Mouse (Mus musculus): Measurements from ENCODE around the gene Csf2. TPM values are rescaled to one million over a fixed set of nuclear protein-coding genes. Genes with fewer than 3 reads are reported as not detected.
"Not testable (repeated sequence)": the region's sequence is repeated elsewhere in the genome, so short reads cannot be mapped to it uniquely, and the experiment has no call there.

The Csf2 gene
- not detected in 2 replicates for polyA plus RNA-seq (2012; ENCODE audit: insufficient read depth, insufficient read length, low replicate concordance, missing spikeins)

DNA sequence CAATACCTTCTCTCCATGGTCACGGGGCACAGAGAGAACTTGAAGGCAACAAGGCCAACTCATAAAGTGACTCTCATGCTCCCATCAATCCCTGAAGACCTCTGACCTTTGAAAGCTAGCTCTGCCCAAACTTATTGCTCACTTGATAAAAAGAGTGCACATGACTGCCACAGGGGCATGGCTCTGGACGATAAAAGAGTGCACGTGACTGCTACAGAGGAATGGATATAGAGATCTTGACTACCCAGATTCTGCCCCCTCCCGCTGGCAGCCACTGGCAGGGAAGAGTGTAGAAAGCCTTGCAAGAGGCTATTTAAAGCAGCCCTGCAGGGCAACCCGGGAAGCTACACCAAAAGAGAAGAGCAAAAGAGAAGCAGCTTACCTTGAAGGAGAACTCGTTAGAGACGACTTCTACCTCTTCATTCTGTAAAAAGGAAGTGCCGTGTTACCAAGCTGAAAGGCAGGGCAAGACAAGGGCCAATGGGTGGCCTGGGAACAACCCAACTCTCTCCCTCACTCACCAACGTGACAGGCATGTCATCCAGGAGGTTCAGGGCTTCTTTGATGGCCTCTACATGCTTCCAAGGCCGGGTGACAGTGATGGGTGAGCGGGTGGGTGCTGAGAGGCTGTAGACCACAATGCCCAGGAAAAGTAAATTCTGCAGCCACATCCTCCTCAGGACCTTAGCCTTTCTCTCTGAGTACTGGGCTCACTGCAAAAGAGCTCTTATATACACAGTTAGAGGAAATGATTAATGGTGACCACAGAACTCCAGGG lies at the start of gene Csf2:
Gene Csf2, minus strand, starts transcription at position 728 of the 778 bp plus-strand sequence.
- H3K27ac ChIP-seq (ENCODE audit: insufficient read depth, low read depth, low read length): no peak within 1 kb of the TSS
- WGBS: 69% methylated on average over 11 of the region's 11 CpGs
- no peak for TF ChIP-seq CTCF (IDR thresholded peaks at IDR 0.05; ENCODE audit: insufficient read depth, low read depth, low read length)
- TF ChIP-seq POLR2A (IDR thresholded peaks at IDR 0.05; ENCODE audit: insufficient read depth, low read depth, low read length): no peak
- H3K4me3 ChIP-seq (ENCODE audit: insufficient read depth, low read depth, low read length): no peak within 1 kb of the TSS
- H3K4me1 ChIP-seq (ENCODE audit: control insufficient read depth, insufficient read depth, low read length): 0 out of 2 replicates have a peak, but pooled peaks cover 2% of the 10 kb centered on the region

DNA sequence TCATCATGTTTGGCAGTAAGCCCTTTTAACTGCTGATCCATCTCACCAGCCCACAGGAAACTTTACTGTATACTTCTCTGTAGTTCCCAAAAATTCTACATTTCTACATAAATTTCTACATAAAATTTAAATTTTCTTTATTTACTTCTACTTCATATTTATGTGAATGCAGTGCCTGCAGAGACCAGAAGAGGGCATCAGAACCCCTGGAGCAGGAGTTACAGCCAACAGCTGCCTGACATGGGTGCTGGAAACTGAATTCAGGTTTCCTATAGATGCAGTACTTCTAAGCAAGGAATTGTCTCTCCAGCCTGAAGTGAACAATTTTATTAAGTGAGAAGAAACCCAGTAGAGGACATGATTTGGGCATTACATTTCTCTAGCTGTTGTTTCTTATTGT lies 49.3 kb upstream of the Csf2 start:
- TF ChIP-seq CTCF (IDR thresholded peaks at IDR 0.05; ENCODE audit: insufficient read depth, low read depth, low read length) (no peak), POLR2A (IDR thresholded peaks at IDR 0.05; ENCODE audit: insufficient read depth, low read depth, low read length) (no peak)
- H3K27ac ChIP-seq (ENCODE audit: insufficient read depth, low read depth, low read length): no peak overlapping the region

DNA sequence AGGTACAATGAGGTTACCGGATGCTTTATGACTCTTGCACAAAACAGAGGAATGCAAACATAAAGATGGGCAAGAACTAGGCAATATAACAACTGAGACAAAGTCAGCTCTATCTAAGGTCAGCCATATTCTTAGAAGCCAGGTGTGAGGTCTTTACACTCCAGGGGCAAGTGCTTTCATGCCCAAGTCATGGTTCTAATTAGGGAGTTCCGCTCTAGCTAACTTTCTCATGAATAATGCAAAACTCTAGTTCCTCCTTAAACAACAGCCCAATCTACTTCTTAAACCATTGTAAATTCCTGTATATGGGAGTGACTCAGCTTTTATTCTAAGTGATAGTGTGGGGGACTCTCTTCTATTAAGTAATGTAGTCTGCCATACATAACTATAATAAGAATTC lies 48.0 kb upstream of the Csf2 start:
- H3K4me3 ChIP-seq (ENCODE audit: insufficient read depth, low read depth, low read length); H3K4me1 ChIP-seq (ENCODE audit: control insufficient read depth, insufficient read depth, low read length); H3K27ac ChIP-seq (ENCODE audit: insufficient read depth, low read depth, low read length): not testable (repeated sequence)
- 90% methylated on average over 2 of the region's 2 CpGs for WGBS

More for the DNA sequence above, 49.3 kb upstream of the Csf2 start:
- H3K4me3 ChIP-seq (ENCODE audit: insufficient read depth, low read depth, low read length): no peak overlapping the region
- peaks cover 11% of the 10 kb centered on the region for H3K4me1 ChIP-seq (ENCODE audit: control insufficient read depth, insufficient read depth, low read length)

DNA sequence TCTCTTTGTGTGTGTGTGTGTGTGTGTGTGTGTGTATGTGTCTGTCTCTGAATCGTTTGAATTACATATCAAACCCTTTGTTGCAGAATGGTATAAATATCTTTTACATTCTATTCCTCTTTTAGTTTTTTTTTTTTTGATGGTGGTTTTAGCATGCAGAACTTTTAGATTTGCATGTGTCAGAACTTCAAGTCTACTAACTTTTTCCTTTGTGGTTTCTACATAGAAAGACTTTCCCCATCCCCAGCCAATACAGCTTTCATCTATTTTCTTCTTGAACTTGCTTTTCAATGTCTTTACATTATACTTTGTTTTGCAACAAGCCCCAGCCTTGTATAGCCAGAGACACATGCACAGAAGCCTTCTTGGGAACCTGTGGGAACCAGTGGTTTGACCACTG lies 47.3 kb upstream of the Csf2 start:
- Histone ChIP-seq H3K27ac (ENCODE audit: insufficient read depth, low read depth, low read length) (no peak overlapping the region), H3K4me1 (ENCODE audit: control insufficient read depth, insufficient read depth, low read length) (peaks cover 2% of the 10 kb centered on the region; the same call in 1 of the 2 replicates), H3K4me3 (ENCODE audit: insufficient read depth, low read depth, low read length) (no peak overlapping the region)
- 92% methylated on average over 1 of the region's 1 CpGs for WGBS
- TF ChIP-seq CTCF (IDR thresholded peaks at IDR 0.05; ENCODE audit: insufficient read depth, low read depth, low read length) (no peak), POLR2A (IDR thresholded peaks at IDR 0.05; ENCODE audit: insufficient read depth, low read depth, low read length) (no peak)

DNA sequence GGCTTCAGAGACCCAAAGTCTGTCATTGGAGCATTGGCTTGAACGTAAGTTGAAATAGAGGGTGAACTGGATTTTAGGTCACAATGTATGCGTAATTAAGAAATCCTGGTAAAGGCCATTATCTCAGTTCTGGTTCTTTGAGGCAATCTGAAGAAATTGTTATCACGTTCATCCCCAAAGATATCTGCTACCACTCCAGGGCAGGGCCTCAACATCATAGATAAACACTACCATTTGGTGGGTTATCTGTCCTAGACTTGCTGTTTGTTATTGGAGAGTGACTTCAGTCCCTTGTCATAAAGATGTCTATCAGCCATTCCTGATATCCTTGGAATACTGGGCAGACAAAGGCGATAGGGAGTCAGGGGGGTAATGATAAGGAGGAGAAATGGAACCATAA lies 46.5 kb upstream of the Csf2 start:
- TF ChIP-seq POLR2A (IDR thresholded peaks at IDR 0.05; ENCODE audit: insufficient read depth, low read depth, low read length): no peak
- no peak for TF ChIP-seq CTCF (IDR thresholded peaks at IDR 0.05; ENCODE audit: insufficient read depth, low read depth, low read length)
- WGBS: 91% methylated on average over 4 of the region's 4 CpGs
- Histone ChIP-seq H3K4me3 (ENCODE audit: insufficient read depth, low read depth, low read length) (no peak overlapping the region), H3K4me1 (ENCODE audit: control insufficient read depth, insufficient read depth, low read length) (no peaks in the 10 kb centered on the region), H3K27ac (ENCODE audit: insufficient read depth, low read depth, low read length) (no peak overlapping the region)

DNA sequence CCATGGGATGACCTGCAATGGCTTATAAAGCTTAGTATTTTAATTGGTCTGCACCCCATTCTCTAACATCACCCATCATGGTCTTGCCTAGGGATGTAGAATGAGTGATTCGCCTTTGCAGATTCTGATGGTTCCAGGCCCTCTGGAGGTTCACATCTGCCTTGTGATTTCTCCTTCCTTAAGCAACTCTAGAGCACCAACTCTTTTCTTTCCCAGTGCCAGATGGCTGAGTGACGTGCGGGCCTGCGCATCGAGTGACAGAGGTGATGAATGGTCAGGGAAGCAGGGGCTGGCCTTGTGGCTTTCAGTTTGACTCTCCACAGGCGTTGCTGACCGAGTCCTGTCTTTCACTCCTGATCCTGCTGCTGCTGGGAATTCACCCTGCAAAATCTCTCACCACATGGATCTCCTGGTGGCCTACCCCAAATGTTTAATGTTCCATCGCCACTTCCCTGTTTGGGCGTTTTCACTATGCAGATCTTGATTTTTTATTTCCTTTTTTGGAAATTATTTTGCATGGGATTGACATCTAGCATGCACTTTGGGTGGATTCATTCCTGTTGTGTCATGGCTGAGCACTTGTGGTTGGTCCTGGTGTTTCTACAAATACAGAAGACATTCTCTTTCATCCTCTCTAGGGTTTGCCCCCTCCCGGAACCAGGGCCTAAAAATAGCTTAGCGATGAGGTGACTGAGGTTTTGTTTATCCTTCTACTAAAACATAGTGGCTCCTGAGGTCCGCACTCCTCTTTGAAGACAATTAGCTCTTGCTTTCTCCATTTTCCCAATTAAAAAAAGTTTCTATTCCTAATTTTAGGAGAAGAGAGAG lies 44.7 kb upstream of the Csf2 start:
- 85% methylated on average over 12 of the region's 12 CpGs for WGBS
- no peak overlapping the region for H3K27ac ChIP-seq (ENCODE audit: insufficient read depth, low read depth, low read length)
- H3K4me3 ChIP-seq (ENCODE audit: insufficient read depth, low read depth, low read length): no peak overlapping the region
- TF ChIP-seq CTCF (IDR thresholded peaks at IDR 0.05; ENCODE audit: insufficient read depth, low read depth, low read length) (no peak), POLR2A (IDR thresholded peaks at IDR 0.05; ENCODE audit: insufficient read depth, low read depth, low read length) (no peak)
- no peaks in the 10 kb centered on the region for H3K4me1 ChIP-seq (ENCODE audit: control insufficient read depth, insufficient read depth, low read length)

DNA sequence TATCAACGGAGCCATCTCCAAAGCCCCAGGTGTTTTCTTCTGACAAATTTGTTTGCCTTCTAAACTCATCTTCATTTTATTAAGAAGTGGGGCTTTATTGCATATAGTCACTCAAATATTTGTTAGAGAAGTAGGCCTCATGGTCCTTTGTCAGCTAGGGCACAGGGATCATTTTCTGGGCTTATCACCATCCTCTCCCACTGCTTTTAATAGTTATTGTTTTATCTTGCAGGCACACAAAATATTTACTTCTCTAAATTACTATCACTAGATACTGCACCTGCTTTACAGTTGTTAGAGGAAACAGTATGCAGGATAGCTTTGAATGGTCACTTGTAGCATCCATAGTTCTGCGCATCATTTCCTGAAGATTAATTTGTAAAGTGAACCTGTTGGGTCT lies 42.7 kb upstream of the Csf2 start:
- no peaks in the 10 kb centered on the region for H3K4me1 ChIP-seq (ENCODE audit: control insufficient read depth, insufficient read depth, low read length)
- WGBS: 91% methylated on average over 2 of the region's 2 CpGs
- TF ChIP-seq CTCF (IDR thresholded peaks at IDR 0.05; ENCODE audit: insufficient read depth, low read depth, low read length): no peak
- no peak for TF ChIP-seq POLR2A (IDR thresholded peaks at IDR 0.05; ENCODE audit: insufficient read depth, low read depth, low read length)
- H3K4me3 ChIP-seq (ENCODE audit: insufficient read depth, low read depth, low read length): no peak overlapping the region
- no peak overlapping the region for H3K27ac ChIP-seq (ENCODE audit: insufficient read depth, low read depth, low read length)

DNA sequence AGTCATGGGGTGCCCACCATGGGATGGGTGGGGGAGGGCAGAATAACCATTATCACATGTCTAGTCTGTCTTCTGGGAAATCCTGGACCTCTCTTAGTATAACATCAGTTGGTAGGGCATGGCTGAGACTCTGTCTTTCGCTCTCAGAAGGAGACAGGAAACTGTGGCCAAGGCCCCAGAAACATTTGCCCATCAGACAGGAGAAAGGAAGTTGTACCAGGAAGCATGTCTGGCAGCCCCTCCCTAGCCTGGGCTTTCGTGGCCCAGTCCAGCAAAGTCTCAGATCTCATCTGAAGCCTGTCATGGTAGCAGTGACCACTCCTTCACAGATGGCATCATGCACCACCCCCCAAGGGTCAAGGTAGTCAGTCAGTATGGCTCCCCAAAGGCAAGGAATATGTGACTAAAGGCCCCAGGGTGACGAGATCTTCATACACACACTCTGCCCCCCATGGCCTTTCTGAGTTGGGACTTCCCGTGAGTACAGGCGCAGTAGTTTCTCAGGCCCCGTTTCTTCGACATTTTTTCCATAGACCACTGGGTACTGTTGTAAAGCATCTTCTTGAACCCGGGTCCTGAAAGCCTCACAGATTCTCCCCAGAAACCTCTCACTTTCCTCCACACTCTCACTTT lies 38.5 kb upstream of the Csf2 start:
- WGBS: 89% methylated on average over 8 of the region's 8 CpGs
- Histone ChIP-seq H3K27ac (ENCODE audit: insufficient read depth, low read depth, low read length) (no peak overlapping the region), H3K4me1 (ENCODE audit: control insufficient read depth, insufficient read depth, low read length) (no peaks in the 10 kb centered on the region), H3K4me3 (ENCODE audit: insufficient read depth, low read depth, low read length) (no peak overlapping the region)
- TF ChIP-seq CTCF (IDR thresholded peaks at IDR 0.05; ENCODE audit: insufficient read depth, low read depth, low read length) (no peak), POLR2A (IDR thresholded peaks at IDR 0.05; ENCODE audit: insufficient read depth, low read depth, low read length) (no peak)
